Mouse (Mus musculus): ENCODE data around the gene Fscn2.

The Fscn2 gene

GRCm38 (mm10) chr11:120361295-120361694 is at the start of gene Fscn2:
TSS of gene Fscn2 (plus strand) at chr11:120361534.
- DNase-seq: no peak

GRCm38 (mm10) chr11:120311561-120311960 is 49.8 kb upstream of the Fscn2 start:
- no peak for DNase-seq

- no peak for DNase-seq
Observed at GRCm38 (mm10) chr11:120312069-120312468, 49.3 kb upstream of the Fscn2 start.

- DNase-seq: no peak
Observed at GRCm38 (mm10) chr11:120313906-120314685, 47.2 kb upstream of the Fscn2 start.

- DNase-seq: no peak
Observed at GRCm38 (mm10) chr11:120314721-120315415, 46.5 kb upstream of the Fscn2 start.

- DNase-seq: no peak
Observed at GRCm38 (mm10) chr11:120315416-120315761, 45.9 kb upstream of the Fscn2 start.

- peak; percentile 95 to 96 for DNase-seq
Observed at GRCm38 (mm10) chr11:120315832-120316689, 45.3 kb upstream of the Fscn2 start.

- DNase-seq: peak in 1 of 2 experiments; percentile 48
Observed at GRCm38 (mm10) chr11:120316690-120317254, 44.6 kb upstream of the Fscn2 start.

- no peak for DNase-seq
Observed at GRCm38 (mm10) chr11:120317456-120317855, 43.9 kb upstream of the Fscn2 start.

GRCm38 (mm10) chr11:120319310-120319709 is 42.0 kb upstream of the Fscn2 start:
- DNase-seq: no peak

GRCm38 (mm10) chr11:120320156-120320555 is 41.2 kb upstream of the Fscn2 start:
- no peak for DNase-seq

- peak in 1 of 2 experiments; percentile 2 for DNase-seq
Observed at GRCm38 (mm10) chr11:120335431-120336021, 25.8 kb upstream of the Fscn2 start.

GRCm38 (mm10) chr11:120337447-120337846 is 23.9 kb upstream of the Fscn2 start:
- peak in 1 of 2 experiments; percentile 3 for DNase-seq

GRCm38 (mm10) chr11:120338786-120339185 is 22.5 kb upstream of the Fscn2 start:
- DNase-seq: peak in 1 of 2 experiments; percentile 1

GRCm38 (mm10) chr11:120339978-120340513 is 21.3 kb upstream of the Fscn2 start:
- DNase-seq: peak; percentile 86 to 91

- DNase-seq: no peak
Observed at GRCm38 (mm10) chr11:120341661-120342060, 19.7 kb upstream of the Fscn2 start.

GRCm38 (mm10) chr11:120342656-120343160 is 18.6 kb upstream of the Fscn2 start:
- no peak for DNase-seq

GRCm38 (mm10) chr11:120343519-120344309 is 17.6 kb upstream of the Fscn2 start:
- DNase-seq: no peak

- DNase-seq: no peak
Observed at GRCm38 (mm10) chr11:120344310-120344920, 16.9 kb upstream of the Fscn2 start.

- no peak for DNase-seq
Observed at GRCm38 (mm10) chr11:120345067-120345681, 16.2 kb upstream of the Fscn2 start.

Measured in kidney, adult 8-10 months (tissue).